Mouse (Mus musculus) midbrain, embryonic 16.5 days (tissue): ENCODE results near the gene Pdp2. TPM values are rescaled to one million over a fixed set of nuclear protein-coding genes. Genes with fewer than 3 reads are reported as not detected.

Experiments used
- ATAC-seq: fragments of 200-750 bp; cut with Nextera tagmentation; 2 replicates; pipeline ENCODE4 v1.8.0; 2017; ENCODE audit warnings: moderate TSS enrichment
- H3K27ac ChIP-seq: fragments of 300-500 bp; sonication (generic); 2 replicates; pipeline ENCODE4 v1.5.1; 2014; ENCODE audit warnings: mild to moderate bottlenecking, low read length, mixed read lengths
- H3K27me3 ChIP-seq: fragments of 300-500 bp; sonication (generic); 2 replicates; pipeline ENCODE4 v1.6.1; 2014; ENCODE audit warnings: low read depth, low read length, mixed read lengths; ENCODE audit not compliant: control insufficient read depth, insufficient read depth
- H3K36me3 ChIP-seq: fragments of 300-500 bp; sonication (generic); 2 replicates; pipeline ENCODE4 v1.6.1; 2014; ENCODE audit warnings: mild to moderate bottlenecking, low read length, moderate library complexity, mixed read lengths; ENCODE audit not compliant: control insufficient read depth, insufficient read depth
- H3K4me1 ChIP-seq: fragments of 300-500 bp; sonication (generic); 2 replicates; pipeline ENCODE4 v1.6.1; 2014; ENCODE audit warnings: mild to moderate bottlenecking, low read length, mixed read lengths; ENCODE audit not compliant: control insufficient read depth, insufficient read depth
- H3K4me2 ChIP-seq: fragments of 300-500 bp; sonication (generic); 2 replicates; pipeline ENCODE4 v1.6.1; 2014; ENCODE audit warnings: mild to moderate bottlenecking, low read length, mixed read lengths
- H3K4me3 ChIP-seq: fragments of 300-500 bp; sonication (generic); 2 replicates; pipeline ENCODE4 v1.5.1; 2014; ENCODE audit warnings: low read depth, mild to moderate bottlenecking, low read length, moderate library complexity, mixed read lengths
- H3K9ac ChIP-seq: fragments of 300-500 bp; sonication (generic); 2 replicates; pipeline ENCODE4 v1.6.1; 2014; ENCODE audit warnings: low read depth, low read length, mixed read lengths
- H3K9me3 ChIP-seq: fragments of 300-500 bp; sonication (generic); replicated peaks from 2 replicates; pipeline ENCODE4 v1.6.1; 2014; ENCODE audit warnings: mild to moderate bottlenecking, low read length, mixed read lengths; ENCODE audit not compliant: control insufficient read depth, poor library complexity, severe bottlenecking
- WGBS: fragments of 180-500 bp; shearing (Covaris S2); extraction: QIAGEN DNeasy Blood & Tissue Kit; methylation state at CpG from one replicate; pipeline ENCODE4 v1.1.7; 2014; 5-methylcytosine and 5-hydroxymethylcytosine counted together
- polyA plus RNA-seq: library from polyadenylated mRNA; unstranded; fragments of >200 nt; fragmentation: Nextera tagmentation; extraction: Ambion mirVana; gene quantifications from 2 replicates; pipeline ENCODE4 v1.2.1, GENCODE M21; 2015

Gene Pdp2
- polyA plus RNA-seq, 1 experiment from 2014 or later: 25.7 TPM

DNA sequence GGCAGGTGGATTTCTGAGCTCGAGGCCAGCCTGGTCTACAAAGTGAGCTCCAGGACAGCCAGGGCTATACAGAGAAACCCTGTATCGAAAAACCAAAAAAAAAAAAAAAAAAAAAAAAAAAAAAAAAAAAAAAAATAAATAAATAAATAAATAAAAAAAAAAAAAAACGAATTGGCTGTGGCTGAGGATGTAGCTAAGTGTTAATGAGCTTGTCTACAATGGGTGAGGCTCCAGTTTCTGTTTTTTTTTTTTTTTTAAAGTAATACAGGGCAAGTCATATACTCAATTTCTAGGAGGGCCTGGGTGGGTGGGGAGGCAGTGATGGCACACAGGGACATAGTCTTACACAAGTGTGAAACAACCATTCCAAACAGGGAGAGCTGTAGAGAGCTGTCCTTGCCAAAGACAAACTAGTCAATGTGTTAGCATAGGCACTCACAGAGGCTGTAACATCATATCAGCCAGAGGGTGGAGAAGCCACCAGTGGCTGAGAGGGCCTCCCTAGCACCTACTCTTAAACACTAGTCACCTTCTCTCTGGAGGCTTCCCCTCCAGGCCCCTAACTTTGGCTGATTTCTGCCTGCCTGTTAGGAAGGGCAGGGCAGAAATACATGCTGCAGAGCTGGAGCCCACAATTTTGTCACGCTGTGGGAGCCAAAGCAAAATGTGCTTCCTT is 36.0 kb downstream of the Pdp2 start:
- H3K9ac ChIP-seq: no peak overlapping the region
- no peak overlapping the region for H3K4me2 ChIP-seq
- no peak for ATAC-seq
- peaks cover 9% of the 10 kb centered on the region for H3K27me3 ChIP-seq
- no peaks in the 10 kb centered on the region for H3K36me3 ChIP-seq
- peaks cover 12% of the 10 kb centered on the region for H3K4me1 ChIP-seq
- 71% methylated on average over 4 of the region's 4 CpGs for WGBS
- H3K4me3 ChIP-seq: no peak overlapping the region
- H3K27ac ChIP-seq: no peak overlapping the region
- no peaks in the 10 kb centered on the region for H3K9me3 ChIP-seq

DNA sequence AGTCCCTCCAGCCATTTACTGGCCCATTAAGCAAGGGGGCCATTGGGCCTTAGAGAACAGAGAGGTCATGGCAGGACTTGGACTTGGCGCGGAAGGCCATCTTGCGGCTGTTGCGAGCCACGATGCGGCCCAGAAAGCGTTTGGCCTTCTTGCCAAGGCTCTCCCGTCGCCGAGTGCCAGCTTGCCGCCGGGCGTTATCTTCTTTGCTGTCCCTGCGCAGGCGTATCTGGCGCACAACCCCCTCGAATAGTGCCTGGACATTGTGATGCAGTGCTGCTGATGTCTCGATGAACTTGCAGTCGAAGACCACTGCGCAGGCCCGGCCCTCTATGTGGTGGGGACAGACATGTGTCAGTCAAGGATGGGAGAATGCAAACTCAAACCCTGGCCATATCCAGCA is 37.2 kb downstream of the Pdp2 start:
- no peak overlapping the region for H3K27ac ChIP-seq
- no peak overlapping the region for H3K4me2 ChIP-seq
- peaks cover 15% of the 10 kb centered on the region for H3K4me1 ChIP-seq
- no peak for ATAC-seq
- H3K9me3 ChIP-seq: no peaks in the 10 kb centered on the region
- H3K27me3 ChIP-seq: peaks cover 9% of the 10 kb centered on the region
- H3K9ac ChIP-seq: no peak overlapping the region
- no peak overlapping the region for H3K4me3 ChIP-seq
- H3K36me3 ChIP-seq: no peaks in the 10 kb centered on the region
- 97% methylated on average over 21 of the region's 21 CpGs for WGBS

DNA sequence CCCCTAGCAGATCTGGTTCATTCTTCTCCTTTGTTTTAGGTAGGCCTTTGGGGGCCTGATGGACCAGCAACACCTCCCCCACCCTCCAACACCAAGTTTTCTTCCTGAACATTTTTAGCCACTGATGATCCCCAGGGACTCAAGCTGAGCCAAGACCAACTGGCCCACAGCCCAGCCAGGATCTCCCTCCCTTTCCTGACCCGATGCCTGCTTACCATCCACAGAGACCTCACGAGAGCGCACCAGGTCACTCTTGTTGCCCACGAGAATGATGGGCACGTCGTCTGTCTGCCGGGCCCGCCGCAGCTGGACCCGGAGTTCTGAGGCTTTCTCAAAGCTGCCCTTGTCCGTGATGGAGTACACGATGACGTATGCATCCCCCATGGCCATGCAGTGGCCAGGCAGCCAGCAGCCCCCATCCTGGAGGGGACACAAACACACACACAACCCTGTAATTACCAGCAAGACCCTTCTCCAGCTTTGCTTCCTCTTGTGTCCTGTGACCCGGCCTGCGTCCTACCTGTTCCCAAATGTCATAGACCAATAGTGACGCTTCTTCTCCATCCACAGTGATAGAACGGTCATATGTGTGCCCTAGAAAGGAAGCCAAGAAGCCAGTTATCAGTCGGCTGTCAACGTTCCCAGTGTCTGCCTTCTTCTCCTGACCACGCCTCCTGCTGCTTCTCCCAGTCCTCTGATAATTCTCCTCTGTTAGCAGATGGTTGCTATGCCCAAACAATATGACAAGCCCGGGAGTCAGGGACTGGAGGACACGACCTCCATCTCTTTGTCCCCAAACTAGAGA is 38.3 kb downstream of the Pdp2 start:
- H3K4me3 ChIP-seq: no peak overlapping the region
- no peak for ATAC-seq
- no peak overlapping the region for H3K27ac ChIP-seq
- H3K36me3 ChIP-seq: no peaks in the 10 kb centered on the region
- H3K4me2 ChIP-seq: no peak overlapping the region
- H3K4me1 ChIP-seq: peaks cover 15% of the 10 kb centered on the region
- H3K9ac ChIP-seq: no peak overlapping the region
- peaks cover 9% of the 10 kb centered on the region for H3K27me3 ChIP-seq
- WGBS: 81% methylated on average over 22 of the region's 22 CpGs
- H3K9me3 ChIP-seq: no peaks in the 10 kb centered on the region

DNA sequence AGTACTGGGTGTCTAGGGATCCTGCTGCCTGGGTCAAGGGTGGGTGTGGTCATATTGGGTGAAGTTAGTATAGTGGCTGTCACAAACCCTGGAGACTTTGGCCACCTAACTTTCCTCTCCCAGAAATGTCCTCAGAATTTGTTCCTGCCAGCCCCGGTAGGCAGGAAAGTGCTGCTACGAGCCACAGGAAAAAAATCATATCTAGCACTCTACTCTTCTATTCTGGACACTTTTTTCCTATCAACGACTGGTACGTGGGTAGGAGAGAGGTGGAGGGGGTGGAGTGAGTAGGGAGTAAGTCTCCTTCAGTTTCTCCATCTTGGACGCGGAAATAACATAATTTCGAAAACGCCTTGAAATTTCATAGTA is 38.8 kb downstream of the Pdp2 start:
- H3K36me3 ChIP-seq: no peaks in the 10 kb centered on the region; the same call in 1 of the 2 replicates
- peaks cover 15% of the 10 kb centered on the region for H3K4me1 ChIP-seq
- 37% methylated on average over 8 of the region's 8 CpGs for WGBS
- H3K4me3 ChIP-seq: peak overlapping the region; percentile 38; the same call in 1 of the 2 replicates
- ATAC-seq: no peak
- no peaks in the 10 kb centered on the region for H3K9me3 ChIP-seq
- H3K27me3 ChIP-seq: peaks cover 9% of the 10 kb centered on the region
- H3K27ac ChIP-seq: no peak overlapping the region
- no peak overlapping the region for H3K9ac ChIP-seq
- H3K4me2 ChIP-seq: peak overlapping the region; percentile 63; the same call in 1 of the 2 replicates

DNA sequence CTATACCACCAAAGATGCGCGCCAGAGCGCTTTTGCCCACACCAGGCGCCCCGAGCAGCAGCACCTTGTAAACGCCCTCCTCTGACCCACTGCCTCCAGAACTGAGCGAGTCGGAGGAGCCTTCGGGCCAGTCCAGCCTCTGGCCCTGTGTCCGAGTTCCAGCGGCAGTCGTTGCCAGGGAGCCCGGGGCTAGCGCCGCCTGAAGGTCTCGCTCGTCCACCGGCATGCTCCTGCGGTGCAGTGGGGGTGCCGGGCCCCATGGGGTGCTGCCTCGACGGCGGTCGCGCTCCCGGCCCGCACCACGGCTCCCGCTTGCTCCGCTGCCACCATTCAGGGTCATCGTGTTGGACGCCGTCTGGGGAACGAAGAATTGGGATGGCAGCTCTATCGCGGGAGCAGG is 39.3 kb downstream of the Pdp2 start:
- no peaks in the 10 kb centered on the region; the same call in 1 of the 2 replicates for H3K36me3 ChIP-seq
- H3K4me1 ChIP-seq: peaks cover 15% of the 10 kb centered on the region
- H3K27ac ChIP-seq: no peak overlapping the region
- H3K4me2 ChIP-seq: peak overlapping the region; percentile 63
- 0 out of 2 replicates have a peak, but pooled peaks have one; percentile 5 for ATAC-seq
- WGBS: under 1% methylated on average over 36 of the region's 36 CpGs
- peak overlapping the region; percentile 38 for H3K4me3 ChIP-seq
- no peaks in the 10 kb centered on the region for H3K9me3 ChIP-seq
- H3K9ac ChIP-seq: peak overlapping the region; percentile 47; the same call in 1 of the 2 replicates
- H3K27me3 ChIP-seq: peaks cover 9% of the 10 kb centered on the region

DNA sequence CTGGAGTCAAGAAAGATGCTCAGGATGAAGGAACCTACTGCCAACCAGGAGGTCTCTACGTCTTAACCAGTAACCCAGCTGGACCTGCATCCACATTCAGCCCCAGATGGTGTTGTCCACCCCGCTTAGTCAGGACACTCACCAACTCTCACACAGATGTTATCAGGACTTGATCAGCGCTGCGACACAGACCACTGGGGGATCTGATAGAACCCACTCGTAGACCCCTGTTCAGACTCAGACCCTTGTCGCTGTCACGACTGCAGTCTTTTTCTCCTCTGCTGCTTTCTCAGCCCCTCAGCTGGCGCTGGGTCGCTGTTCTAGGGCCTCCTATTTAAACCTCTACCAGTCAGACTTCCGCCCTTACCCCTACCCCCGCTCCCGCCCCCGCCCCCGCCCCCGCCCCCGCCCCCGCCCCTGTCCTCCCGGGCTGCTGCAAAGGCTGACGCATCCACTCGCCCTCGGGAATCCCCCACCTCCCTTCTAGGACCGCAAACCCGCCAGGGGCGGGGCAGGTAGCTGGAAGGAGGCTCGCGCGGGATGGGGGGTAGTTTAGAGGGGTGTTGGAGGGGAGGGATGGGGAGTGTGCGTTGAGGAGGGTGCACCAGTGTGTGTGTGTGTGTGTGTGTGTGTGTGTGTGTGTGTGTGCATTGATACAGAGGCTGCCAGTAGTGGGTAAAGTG is 39.9 kb downstream of the Pdp2 start, which contains the start of gene Rrad:
Rrad (minus strand) TSS at position 347 of the 683 bp plus-strand sequence.
- peak within 1 kb of the TSS; percentile 63 for H3K4me2 ChIP-seq
- H3K9me3 ChIP-seq: no peaks in the 10 kb centered on the region
- 0% methylated on average over 26 of the region's 28 CpGs for WGBS
- peaks cover 15% of the 10 kb centered on the region for H3K4me1 ChIP-seq
- peak within 1 kb of the TSS; percentile 38 for H3K4me3 ChIP-seq
- peaks cover 9% of the 10 kb centered on the region for H3K27me3 ChIP-seq
- no peaks in the 10 kb centered on the region; the same call in 1 of the 2 replicates for H3K36me3 ChIP-seq
- peak within 1 kb of the TSS; percentile 39; the same call in 1 of the 2 replicates for H3K27ac ChIP-seq
- H3K9ac ChIP-seq: peak within 1 kb of the TSS; percentile 55; the same call in 1 of the 2 replicates
- ATAC-seq: 0 out of 2 replicates have a peak, but pooled peaks have one; percentile 29

DNA sequence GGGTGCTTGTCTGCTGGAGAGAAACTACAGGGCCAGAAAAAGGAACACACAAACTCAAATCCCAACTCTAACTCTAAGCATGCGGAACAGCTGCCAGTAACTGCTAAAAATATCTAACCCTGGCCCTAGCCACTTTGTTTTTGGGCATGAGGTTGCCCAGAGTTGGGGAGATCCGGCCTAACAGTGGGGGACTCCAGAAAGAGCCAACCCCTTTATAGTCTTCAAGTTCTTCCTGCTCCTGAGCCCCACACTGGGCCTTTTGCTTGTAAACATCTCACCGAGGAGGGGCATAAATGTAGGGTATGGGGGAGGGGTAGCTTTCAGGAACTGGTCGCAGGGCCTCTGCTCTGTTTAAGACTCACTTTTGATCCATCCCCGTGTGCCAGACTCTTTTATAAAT is 40.7 kb downstream of the Pdp2 start:
- Histone ChIP-seq H3K4me3 (no peak overlapping the region; the same call in 1 of the 2 replicates), H3K36me3 (no peaks in the 10 kb centered on the region; the same call in 1 of the 2 replicates), H3K4me1 (peaks cover 15% of the 10 kb centered on the region), H3K27ac (peak overlapping the region; percentile 39; the same call in 1 of the 2 replicates), H3K27me3 (peaks cover 9% of the 10 kb centered on the region), H3K9ac (no peak overlapping the region), H3K9me3 (no peaks in the 10 kb centered on the region), H3K4me2 (peak overlapping the region; percentile 63)
- 39% methylated on average over 5 of the region's 5 CpGs for whole genome bisulfite sequencing
- peak; percentile 22; the same call in 1 of the 2 replicates for ATAC-seq

DNA sequence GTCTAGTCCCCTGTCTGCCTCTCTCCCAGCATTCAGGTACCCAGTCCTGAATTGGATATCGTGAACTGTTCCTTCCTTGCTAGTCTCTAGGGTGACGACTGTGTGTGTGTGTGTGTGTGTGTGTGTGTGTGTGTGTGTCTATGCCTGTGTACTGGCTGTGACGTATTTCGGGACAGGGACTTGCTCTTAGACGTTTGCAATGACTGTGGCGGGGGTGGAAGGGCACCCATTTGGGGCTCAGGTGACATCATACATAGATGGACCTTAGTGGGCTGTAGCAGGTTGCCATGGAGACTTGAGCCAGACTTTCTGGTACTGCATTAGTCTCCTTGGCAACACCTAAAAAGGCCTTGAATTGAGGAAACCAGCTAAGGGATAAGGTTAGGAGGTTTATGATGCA is 41.2 kb downstream of the Pdp2 start:
- Histone ChIP-seq H3K36me3 (no peaks in the 10 kb centered on the region; the same call in 1 of the 2 replicates), H3K4me3 (no peak overlapping the region), H3K27ac (peak overlapping the region; percentile 39; the same call in 1 of the 2 replicates), H3K27me3 (peaks cover 9% of the 10 kb centered on the region), H3K9ac (no peak overlapping the region), H3K9me3 (no peaks in the 10 kb centered on the region), H3K4me1 (peaks cover 15% of the 10 kb centered on the region), H3K4me2 (no peak overlapping the region)
- 44% methylated on average over 6 of the region's 6 CpGs for whole genome bisulfite sequencing
- peak; percentile 81 for ATAC-seq
